Mouse (Mus musculus): ENCODE measurements around the gene Tob1. TPM values are rescaled to one million over a fixed set of nuclear protein-coding genes. Genes with fewer than 3 reads are reported as not detected.

Tob1 gene
- polyA plus RNA-seq, 1 experiment from 2014 or later, result 41.2 TPM

DNA sequence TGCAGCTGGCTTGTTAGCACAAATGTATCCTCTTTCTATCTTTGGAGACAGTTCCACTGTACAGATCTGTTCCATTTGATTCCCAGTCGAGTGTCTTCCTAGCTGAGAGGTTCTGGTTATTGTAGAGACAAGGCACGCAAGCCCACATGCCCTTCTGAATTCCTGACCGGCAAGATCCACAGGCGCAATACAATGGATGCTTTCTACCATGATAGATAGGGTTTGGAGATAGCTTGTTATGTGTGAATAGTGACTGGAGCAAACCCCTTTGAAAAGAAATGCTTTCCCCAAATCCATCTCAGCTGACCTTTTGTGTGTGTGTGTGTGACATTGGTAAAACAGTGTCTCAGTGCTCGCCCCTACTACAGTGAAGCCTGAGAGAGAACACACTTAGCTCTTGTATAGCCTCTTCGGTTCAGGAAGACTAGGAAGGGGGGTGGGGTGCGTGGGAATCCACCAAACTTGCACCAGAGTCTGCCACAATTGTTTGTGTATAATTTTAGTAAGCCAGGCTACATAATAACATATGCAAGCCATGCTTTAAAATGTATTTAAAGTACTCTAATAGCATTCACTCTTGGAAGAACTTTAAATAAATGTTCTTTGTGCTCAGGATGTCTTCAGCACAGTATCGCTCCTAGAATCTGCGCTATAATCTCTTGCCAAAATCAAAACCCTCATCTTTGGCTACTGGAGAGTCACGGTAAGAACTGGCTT is 4.7 kb upstream of the Tob1 start:
- H3K27me3 ChIP-seq (ENCODE audit: control insufficient read depth, insufficient read depth, low read length), result no peaks in the 10 kb centered on the region
- H3K27ac ChIP-seq (ENCODE audit: low read length), result no peak overlapping the region
- no peaks in the 10 kb centered on the region for H3K36me3 ChIP-seq (ENCODE audit: control insufficient read depth, insufficient read depth)
- H3K9ac ChIP-seq (ENCODE audit: low read length), result no peak overlapping the region
- H3K9me3 ChIP-seq (replicated peaks; ENCODE audit: control insufficient read depth, low read length), result no peaks in the 10 kb centered on the region
- no peak for ATAC-seq (replicated peaks; ENCODE audit: extremely low read depth, insufficient read depth, low FRiP score)
- no peaks in the 10 kb centered on the region for H3K4me1 ChIP-seq (ENCODE audit: control insufficient read depth, insufficient read depth, low read length)
- 72% methylated on average over 10 of the region's 10 CpGs for WGBS
- no peak overlapping the region for H3K4me3 ChIP-seq (ENCODE audit: low read length)
- H3K4me2 ChIP-seq (ENCODE audit: low read depth, low read length), result no peak overlapping the region

DNA sequence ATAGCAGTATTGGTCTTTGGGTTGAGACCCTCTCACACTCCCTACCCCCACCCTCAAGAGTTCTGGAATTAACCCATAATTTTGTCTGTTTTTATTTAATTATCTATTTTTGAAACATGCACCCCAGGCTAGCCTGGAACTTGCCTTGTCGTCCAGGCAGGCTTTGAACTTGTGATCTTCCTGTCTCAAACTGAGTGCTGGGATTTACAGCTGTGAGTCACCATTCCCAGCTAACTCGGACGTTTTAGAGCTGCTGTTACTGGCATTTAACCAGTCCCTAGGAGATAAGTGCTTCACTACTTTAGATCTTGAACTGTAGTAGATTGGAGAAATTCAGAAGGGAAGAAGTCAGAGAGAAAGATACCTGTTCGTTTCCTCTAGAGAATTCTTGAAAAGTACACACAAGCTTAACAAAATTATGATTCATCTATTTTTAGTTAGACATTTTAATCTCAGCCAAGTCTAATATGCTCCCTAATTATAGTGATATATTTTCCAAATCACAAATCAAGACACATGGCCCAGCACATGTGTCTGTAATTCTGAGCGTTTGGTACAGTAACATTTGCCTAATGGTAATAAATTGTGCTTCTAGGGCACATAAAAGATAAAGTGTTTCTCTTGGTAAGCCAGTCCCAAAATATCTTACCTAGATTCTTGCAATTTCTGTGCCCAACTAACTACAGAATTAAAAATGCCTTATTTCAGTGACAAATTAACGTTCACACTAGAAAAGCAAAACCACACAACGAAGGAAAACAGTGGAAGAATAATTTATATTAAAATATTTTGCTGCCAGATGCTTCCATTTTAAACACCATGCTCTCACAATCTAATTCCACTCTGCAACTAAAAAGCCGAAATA is 2.2 kb upstream of the Tob1 start:
- Histone ChIP-seq H3K9me3 (replicated peaks; ENCODE audit: control insufficient read depth, low read length) (no peaks in the 10 kb centered on the region), H3K27me3 (ENCODE audit: control insufficient read depth, insufficient read depth, low read length) (no peaks in the 10 kb centered on the region), H3K36me3 (ENCODE audit: control insufficient read depth, insufficient read depth) (peaks cover 5% of the 10 kb centered on the region), H3K27ac (ENCODE audit: low read length) (peak overlapping the region; percentile 97), H3K9ac (ENCODE audit: low read length) (peak overlapping the region; percentile 77), H3K4me1 (ENCODE audit: control insufficient read depth, insufficient read depth, low read length) (0 out of 2 replicates have a peak, but pooled peaks cover 5% of the 10 kb centered on the region), H3K4me3 (ENCODE audit: low read length) (no peak overlapping the region), H3K4me2 (ENCODE audit: low read depth, low read length) (peak overlapping the region; percentile 76)
- 44% methylated on average over 8 of the region's 8 CpGs for WGBS
- ATAC-seq (replicated peaks; ENCODE audit: extremely low read depth, insufficient read depth, low FRiP score), result no peak

DNA sequence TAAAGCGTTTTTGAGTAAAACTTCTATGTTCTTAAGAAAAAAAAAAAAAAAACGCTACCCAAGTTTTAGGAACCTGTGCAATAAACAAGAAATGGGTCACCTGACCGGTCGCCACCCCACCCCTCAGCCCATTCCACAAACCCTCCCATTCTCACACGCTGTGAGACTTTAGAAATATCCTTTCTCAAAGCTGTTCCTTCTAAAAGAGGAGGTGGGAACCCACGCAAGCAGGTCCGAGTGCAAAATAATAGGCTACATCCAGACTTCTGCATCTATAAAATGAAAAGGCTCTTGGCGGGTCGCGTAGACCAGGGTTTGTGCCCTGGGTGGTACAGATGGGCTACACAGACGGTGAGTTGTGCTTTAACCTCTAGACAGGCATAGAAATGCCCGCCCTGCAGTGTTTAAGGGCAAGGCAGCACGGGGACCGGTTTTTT is 1.5 kb upstream of the Tob1 start:
- no peak for ATAC-seq (replicated peaks; ENCODE audit: extremely low read depth, insufficient read depth, low FRiP score)
- H3K9me3 ChIP-seq (replicated peaks; ENCODE audit: control insufficient read depth, low read length), result no peaks in the 10 kb centered on the region
- no peaks in the 10 kb centered on the region for H3K27me3 ChIP-seq (ENCODE audit: control insufficient read depth, insufficient read depth, low read length)
- 3% methylated on average over 14 of the region's 14 CpGs for WGBS
- H3K4me2 ChIP-seq (ENCODE audit: low read depth, low read length), result peak overlapping the region; percentile 76
- peak overlapping the region; percentile 77 for H3K9ac ChIP-seq (ENCODE audit: low read length)
- H3K4me1 ChIP-seq (ENCODE audit: control insufficient read depth, insufficient read depth, low read length), result 0 out of 2 replicates have a peak, but pooled peaks cover 5% of the 10 kb centered on the region
- H3K4me3 ChIP-seq (ENCODE audit: low read length), result peak overlapping the region; percentile 54
- peak overlapping the region; percentile 97 for H3K27ac ChIP-seq (ENCODE audit: low read length)
- H3K36me3 ChIP-seq (ENCODE audit: control insufficient read depth, insufficient read depth), result peaks cover 9% of the 10 kb centered on the region

DNA sequence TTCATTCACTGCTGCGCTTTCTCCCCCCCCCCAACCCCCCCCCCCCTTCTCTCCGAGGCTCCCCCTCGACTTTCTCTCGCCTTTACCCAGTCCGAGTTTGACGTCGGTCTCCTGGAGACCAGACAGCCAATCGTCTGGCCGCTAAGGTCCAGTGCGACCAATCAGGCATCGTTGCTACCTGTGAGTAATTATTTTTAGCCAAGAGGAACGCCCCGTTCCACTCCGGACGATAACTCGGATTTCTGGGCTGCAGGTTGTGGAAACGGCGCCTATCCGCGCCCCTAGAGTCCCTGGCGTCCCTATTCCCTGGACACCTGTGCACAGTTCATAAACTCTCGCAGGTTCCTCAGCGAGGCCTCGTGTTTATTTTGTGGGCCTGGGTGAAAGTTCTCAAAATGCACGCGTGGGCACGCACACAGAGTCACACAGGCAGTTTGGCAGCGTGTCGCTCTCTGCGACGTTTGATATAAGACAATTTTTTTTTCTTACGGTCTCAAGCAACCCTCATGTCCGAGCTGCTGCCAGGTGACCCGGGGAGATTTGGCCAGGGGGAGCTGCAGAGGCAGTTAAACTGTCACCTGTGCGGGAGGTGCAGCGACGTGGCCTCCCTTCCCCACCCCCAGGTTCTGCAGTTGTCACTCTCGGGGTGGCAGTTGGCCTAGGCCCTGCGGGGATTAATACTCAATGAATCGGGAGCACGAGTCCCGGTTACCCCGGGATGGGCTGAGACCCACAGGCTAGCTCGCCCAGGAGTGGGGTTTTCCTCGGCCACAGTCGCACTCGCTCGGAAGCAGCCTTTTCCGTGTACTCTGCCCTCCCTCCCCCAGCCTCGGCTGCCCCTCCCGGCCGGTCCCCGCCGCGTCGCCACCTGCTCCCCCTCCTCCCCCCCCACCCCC is 815 bp upstream of the Tob1 start:
- Histone ChIP-seq H3K4me3 (ENCODE audit: low read length) (peak overlapping the region; percentile 71), H3K9me3 (replicated peaks; ENCODE audit: control insufficient read depth, low read length) (no peaks in the 10 kb centered on the region), H3K4me2 (ENCODE audit: low read depth, low read length) (peak overlapping the region; percentile 91), H3K27me3 (ENCODE audit: control insufficient read depth, insufficient read depth, low read length) (no peaks in the 10 kb centered on the region), H3K4me1 (ENCODE audit: control insufficient read depth, insufficient read depth, low read length) (peaks cover 5% of the 10 kb centered on the region; the same call in 1 of the 2 replicates), H3K9ac (ENCODE audit: low read length) (peak overlapping the region; percentile 84), H3K36me3 (ENCODE audit: control insufficient read depth, insufficient read depth) (peaks cover 9% of the 10 kb centered on the region), H3K27ac (ENCODE audit: low read length) (peak overlapping the region; percentile 100)
- under 1% methylated on average over 52 of the region's 56 CpGs for WGBS
- peak; percentile 75 for ATAC-seq (replicated peaks; ENCODE audit: extremely low read depth, insufficient read depth, low FRiP score)

DNA sequence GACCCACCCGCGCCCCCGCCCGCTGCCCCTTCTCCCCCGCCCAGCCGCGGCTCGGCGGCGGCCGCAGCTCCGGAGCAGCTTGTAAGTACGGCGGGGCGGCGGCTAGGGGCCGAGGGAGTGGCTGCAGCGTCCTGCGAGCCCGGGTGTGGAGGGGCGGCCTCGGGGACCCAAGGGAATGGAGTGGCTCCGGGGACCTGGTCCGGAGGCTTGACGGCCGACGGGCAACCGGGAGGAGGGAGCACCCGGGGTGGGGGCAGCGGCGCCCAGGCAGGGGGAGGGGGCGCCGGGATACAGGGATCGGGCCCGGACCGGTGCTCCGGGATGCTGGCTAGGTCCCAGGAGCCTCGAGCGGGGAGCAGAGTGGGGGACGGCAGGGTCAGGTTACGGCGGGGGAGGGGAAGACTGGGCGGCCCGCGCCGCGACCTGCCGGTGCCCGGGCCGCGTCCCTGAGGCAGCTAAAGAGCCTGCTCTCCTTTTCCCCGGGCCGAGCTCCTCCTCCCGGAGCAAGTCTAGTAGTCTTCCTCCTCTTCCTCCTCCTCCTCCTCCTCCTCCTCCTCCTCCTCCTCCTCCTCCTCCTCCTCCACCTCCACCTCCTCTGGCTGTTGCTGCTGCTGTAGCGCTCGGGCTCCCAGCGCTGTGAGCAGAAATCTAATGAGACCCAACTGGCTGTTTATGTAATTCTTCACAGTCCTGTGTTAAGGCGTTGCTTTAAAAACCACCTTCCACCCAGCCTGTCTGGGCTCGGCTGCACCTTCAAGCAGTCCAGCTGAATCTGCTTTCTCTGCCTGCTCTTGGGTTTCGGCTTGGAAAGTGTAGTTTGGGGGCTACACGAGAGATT is 616 bp downstream of the Tob1 start:
- WGBS, result under 1% methylated on average over 49 of the region's 61 CpGs
- H3K4me3 ChIP-seq (ENCODE audit: low read length), result peak overlapping the region; percentile 84

DNA sequence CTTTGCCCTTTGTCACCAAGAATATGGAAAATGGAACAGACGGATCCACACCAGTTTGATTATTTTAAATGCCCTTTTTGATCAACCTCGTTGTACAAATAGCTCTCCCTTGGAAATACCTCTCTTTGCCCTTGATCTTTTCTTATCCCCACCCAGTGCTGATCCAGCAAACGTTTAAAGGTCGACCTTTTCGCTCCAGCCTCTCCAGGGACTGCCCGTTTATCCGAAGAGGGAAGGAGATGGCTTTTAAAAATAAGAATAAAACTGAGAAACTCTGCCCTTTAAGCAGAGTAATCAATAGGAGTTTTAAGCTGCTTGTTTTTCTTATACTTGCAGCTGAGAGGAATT is 1.2 kb downstream of the Tob1 start:
- peaks cover 9% of the 10 kb centered on the region for H3K36me3 ChIP-seq (ENCODE audit: control insufficient read depth, insufficient read depth)
- WGBS, result 4% methylated on average over 7 of the region's 7 CpGs
- no peak for ATAC-seq (replicated peaks; ENCODE audit: extremely low read depth, insufficient read depth, low FRiP score)
- H3K4me2 ChIP-seq (ENCODE audit: low read depth, low read length), result peak overlapping the region; percentile 75
- H3K9me3 ChIP-seq (replicated peaks; ENCODE audit: control insufficient read depth, low read length), result no peaks in the 10 kb centered on the region
- H3K27ac ChIP-seq (ENCODE audit: low read length), result peak overlapping the region; percentile 96
- peaks cover 8% of the 10 kb centered on the region for H3K4me1 ChIP-seq (ENCODE audit: control insufficient read depth, insufficient read depth, low read length)
- H3K4me3 ChIP-seq (ENCODE audit: low read length), result peak overlapping the region; percentile 84
- H3K9ac ChIP-seq (ENCODE audit: low read length), result peak overlapping the region; percentile 97
- no peaks in the 10 kb centered on the region for H3K27me3 ChIP-seq (ENCODE audit: control insufficient read depth, insufficient read depth, low read length)

More for the DNA sequence above, 616 bp downstream of the Tob1 start:
- Histone ChIP-seq H3K27ac (ENCODE audit: low read length) (peak overlapping the region; percentile 96), H3K4me2 (ENCODE audit: low read depth, low read length) (peak overlapping the region; percentile 75), H3K27me3 (ENCODE audit: control insufficient read depth, insufficient read depth, low read length) (no peaks in the 10 kb centered on the region), H3K9me3 (replicated peaks; ENCODE audit: control insufficient read depth, low read length) (no peaks in the 10 kb centered on the region), H3K9ac (ENCODE audit: low read length) (peak overlapping the region; percentile 97), H3K36me3 (ENCODE audit: control insufficient read depth, insufficient read depth) (peaks cover 9% of the 10 kb centered on the region), H3K4me1 (ENCODE audit: control insufficient read depth, insufficient read depth, low read length) (peaks cover 8% of the 10 kb centered on the region)
- ATAC-seq (replicated peaks; ENCODE audit: extremely low read depth, insufficient read depth, low FRiP score), result peak; percentile 5

DNA sequence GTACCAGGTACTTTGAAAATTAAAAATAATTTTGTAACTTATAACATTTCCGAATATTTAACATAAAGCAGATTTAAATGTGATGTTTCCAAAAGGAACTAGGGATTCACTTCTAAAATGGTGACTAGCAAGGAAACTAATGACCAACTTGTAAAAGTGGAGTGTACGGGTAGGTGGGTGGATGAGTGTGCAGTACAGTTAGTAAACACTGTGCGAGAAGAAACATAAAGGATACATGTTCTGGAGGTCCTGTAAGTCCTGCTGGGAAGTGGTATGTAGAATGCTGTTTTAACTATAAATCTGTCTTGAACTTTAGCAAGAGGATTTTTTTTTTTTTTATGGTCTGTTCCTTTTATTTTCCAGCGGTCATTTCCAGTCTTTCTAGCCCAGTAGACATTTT is 1.7 kb downstream of the Tob1 start:
- Histone ChIP-seq H3K4me2 (ENCODE audit: low read depth, low read length) (peak overlapping the region; percentile 75), H3K9ac (ENCODE audit: low read length) (peak overlapping the region; percentile 97), H3K4me3 (ENCODE audit: low read length) (peak overlapping the region; percentile 84), H3K27ac (ENCODE audit: low read length) (no peak overlapping the region), H3K4me1 (ENCODE audit: control insufficient read depth, insufficient read depth, low read length) (peaks cover 8% of the 10 kb centered on the region), H3K9me3 (replicated peaks; ENCODE audit: control insufficient read depth, low read length) (no peaks in the 10 kb centered on the region), H3K36me3 (ENCODE audit: control insufficient read depth, insufficient read depth) (peaks cover 9% of the 10 kb centered on the region), H3K27me3 (ENCODE audit: control insufficient read depth, insufficient read depth, low read length) (no peaks in the 10 kb centered on the region)
- WGBS, result 65% methylated on average over 4 of the region's 4 CpGs
- ATAC-seq (replicated peaks; ENCODE audit: extremely low read depth, insufficient read depth, low FRiP score), result no peak
